Mouse (Mus musculus) intestine, embryonic 15.5 days (tissue): ENCODE results near the gene Pde1c. TPM values are rescaled to one million over a fixed set of nuclear protein-coding genes. Genes with fewer than 3 reads are reported as not detected.

Experiments used
- ATAC-seq: fragments of 200-750 bp; cut with Nextera tagmentation; 2 replicates; pipeline ENCODE4 v1.8.0; 2017; ENCODE audit warnings: moderate TSS enrichment, moderate library complexity
- H3K27ac ChIP-seq: fragments of 300-500 bp; sonication (generic); 2 replicates; pipeline ENCODE4 v1.5.1; 2015; ENCODE audit warnings: mild to moderate bottlenecking, inconsistent platforms
- H3K27me3 ChIP-seq: fragments of 300-500 bp; sonication (generic); replicated peaks from 2 replicates; pipeline ENCODE4 v1.6.1; 2015; ENCODE audit warnings: inconsistent platforms
- H3K36me3 ChIP-seq: fragments of 300-500 bp; sonication (generic); 2 replicates; pipeline ENCODE4 v1.6.1; 2015; ENCODE audit warnings: inconsistent platforms
- H3K4me1 ChIP-seq: fragments of 300-500 bp; sonication (generic); replicated peaks from 2 replicates; pipeline ENCODE4 v1.6.1; 2015; ENCODE audit warnings: inconsistent platforms
- H3K4me2 ChIP-seq: fragments of 300-500 bp; sonication (generic); replicated peaks from 2 replicates; pipeline ENCODE4 v1.6.1; 2015; ENCODE audit warnings: mild to moderate bottlenecking, inconsistent platforms
- H3K4me3 ChIP-seq: fragments of 300-500 bp; sonication (generic); replicated peaks from 2 replicates; pipeline ENCODE4 v1.5.1; 2015; ENCODE audit warnings: inconsistent platforms
- H3K9ac ChIP-seq: fragments of 300-500 bp; sonication (generic); 2 replicates; pipeline ENCODE4 v1.6.1; 2015; ENCODE audit warnings: inconsistent platforms
- H3K9me3 ChIP-seq: fragments of 300-500 bp; sonication (generic); 2 replicates; pipeline ENCODE4 v1.6.1; 2016; ENCODE audit warnings: inconsistent platforms
- WGBS: fragments of 180-500 bp; shearing (Covaris S2); methylation state at CpG from one replicate; pipeline ENCODE4 v1.1.7; 2015; 5-methylcytosine and 5-hydroxymethylcytosine counted together
- polyA plus RNA-seq: library from polyadenylated mRNA; unstranded; fragments of >200 nt; fragmentation: Nextera tagmentation; extraction: Ambion mirVana; gene quantifications from 2 replicates; pipeline ENCODE4 v1.2.1, GENCODE M21; 2015

The Pde1c gene
- polyA plus RNA-seq, 1 experiment from 2014 or later = 1.9 TPM

GRCm38 (mm10) chr6:56156836-56157235 lies 412.1 kb downstream of the Pde1c start:
- Histone ChIP-seq H3K9ac (no peak overlapping the region), H3K36me3 (no peaks in the 10 kb centered on the region), H3K27me3 (no peaks in the 10 kb centered on the region), H3K4me3 (no peak overlapping the region), H3K27ac (no peak overlapping the region), H3K4me2 (no peak overlapping the region), H3K9me3 (no peaks in the 10 kb centered on the region), H3K4me1 (no peaks in the 10 kb centered on the region)
- ATAC-seq = no peak
- 91% methylated on average over 3 of the region's 3 CpGs for WGBS

- H3K4me3 ChIP-seq = no peak overlapping the region
- no peaks in the 10 kb centered on the region for H3K36me3 ChIP-seq
- no peak for ATAC-seq
- H3K27ac ChIP-seq = no peak overlapping the region
- no peak overlapping the region for H3K9ac ChIP-seq
- H3K4me2 ChIP-seq = no peak overlapping the region
- 49% methylated on average over 3 of the region's 3 CpGs for WGBS
- no peaks in the 10 kb centered on the region for H3K27me3 ChIP-seq
- no peaks in the 10 kb centered on the region for H3K4me1 ChIP-seq
- H3K9me3 ChIP-seq = no peaks in the 10 kb centered on the region
Observed at GRCm38 (mm10) chr6:56130493-56131159, 438.3 kb downstream of the Pde1c start.

- H3K36me3 ChIP-seq = no peaks in the 10 kb centered on the region
Observed at GRCm38 (mm10) chr6:56099520-56100101, 469.3 kb downstream of the Pde1c start.

GRCm38 (mm10) chr6:56098427-56098826 lies 470.5 kb downstream of the Pde1c start:
- WGBS = 58% methylated on average over 5 of the region's 5 CpGs

More at GRCm38 (mm10) chr6:56099520-56100101, 469.3 kb downstream of the Pde1c start:
- Histone ChIP-seq H3K9ac (no peak overlapping the region), H3K4me1 (no peaks in the 10 kb centered on the region), H3K4me2 (no peak overlapping the region), H3K27me3 (no peaks in the 10 kb centered on the region), H3K27ac (no peak overlapping the region), H3K9me3 (no peaks in the 10 kb centered on the region), H3K4me3 (no peak overlapping the region)
- 48% methylated on average over 2 of the region's 2 CpGs for WGBS
- ATAC-seq = no peak

GRCm38 (mm10) chr6:56076378-56076805 lies 492.5 kb downstream of the Pde1c start:
- Histone ChIP-seq H3K4me3 (no peak overlapping the region), H3K4me2 (no peak overlapping the region), H3K9me3 (no peaks in the 10 kb centered on the region), H3K9ac (no peak overlapping the region), H3K36me3 (no peaks in the 10 kb centered on the region), H3K27me3 (no peaks in the 10 kb centered on the region), H3K4me1 (no peaks in the 10 kb centered on the region), H3K27ac (no peak overlapping the region)
- 59% methylated on average over 4 of the region's 4 CpGs for WGBS
- ATAC-seq = no peak

More at GRCm38 (mm10) chr6:56098427-56098826, 470.5 kb downstream of the Pde1c start:
- Histone ChIP-seq H3K36me3 (no peaks in the 10 kb centered on the region), H3K9me3 (no peaks in the 10 kb centered on the region), H3K9ac (no peak overlapping the region), H3K4me2 (no peak overlapping the region), H3K27ac (no peak overlapping the region), H3K4me1 (no peaks in the 10 kb centered on the region), H3K27me3 (no peaks in the 10 kb centered on the region), H3K4me3 (no peak overlapping the region)
- ATAC-seq = no peak

- H3K4me1 ChIP-seq = no peaks in the 10 kb centered on the region
- no peaks in the 10 kb centered on the region for H3K27me3 ChIP-seq
- ATAC-seq = no peak
- no peak overlapping the region for H3K4me3 ChIP-seq
- no peaks in the 10 kb centered on the region for H3K36me3 ChIP-seq
- no peak overlapping the region for H3K9ac ChIP-seq
- no peak overlapping the region for H3K27ac ChIP-seq
- no peaks in the 10 kb centered on the region for H3K9me3 ChIP-seq
- H3K4me2 ChIP-seq = no peak overlapping the region
Observed at GRCm38 (mm10) chr6:56068516-56068915, 500.4 kb downstream of the Pde1c start.

GRCm38 (mm10) chr6:56066632-56067282 lies 502.1 kb downstream of the Pde1c start:
- ATAC-seq = 0 out of 2 replicates have a peak, but pooled peaks have one; percentile 45
- no peak overlapping the region for H3K4me3 ChIP-seq
- 34% methylated on average over 5 of the region's 5 CpGs for WGBS

GRCm38 (mm10) chr6:56063736-56064135 lies 505.2 kb downstream of the Pde1c start:
- H3K27ac ChIP-seq = no peak overlapping the region
- H3K9ac ChIP-seq = no peak overlapping the region
- H3K4me1 ChIP-seq = no peaks in the 10 kb centered on the region
- no peak overlapping the region for H3K4me3 ChIP-seq
- no peaks in the 10 kb centered on the region for H3K9me3 ChIP-seq
- no peaks in the 10 kb centered on the region for H3K36me3 ChIP-seq
- no peak overlapping the region for H3K4me2 ChIP-seq
- no peak for ATAC-seq
- H3K27me3 ChIP-seq = no peaks in the 10 kb centered on the region

More at GRCm38 (mm10) chr6:56066632-56067282, 502.1 kb downstream of the Pde1c start:
- Histone ChIP-seq H3K36me3 (no peaks in the 10 kb centered on the region), H3K4me1 (no peaks in the 10 kb centered on the region), H3K4me2 (no peak overlapping the region), H3K27ac (no peak overlapping the region), H3K9ac (no peak overlapping the region), H3K9me3 (no peaks in the 10 kb centered on the region), H3K27me3 (no peaks in the 10 kb centered on the region)

GRCm38 (mm10) chr6:56049104-56049503 lies 519.8 kb downstream of the Pde1c start:
- WGBS = 35% methylated on average over 4 of the region's 4 CpGs
- no peaks in the 10 kb centered on the region for H3K9me3 ChIP-seq
- no peak overlapping the region for H3K9ac ChIP-seq
- H3K4me2 ChIP-seq = no peak overlapping the region
- H3K27me3 ChIP-seq = no peaks in the 10 kb centered on the region
- H3K4me3 ChIP-seq = no peak overlapping the region
- no peaks in the 10 kb centered on the region for H3K36me3 ChIP-seq
- H3K27ac ChIP-seq = no peak overlapping the region
- no peaks in the 10 kb centered on the region for H3K4me1 ChIP-seq
- ATAC-seq = no peak

GRCm38 (mm10) chr6:56048580-56048979 lies 520.3 kb downstream of the Pde1c start:
- H3K9ac ChIP-seq = no peak overlapping the region
- H3K27me3 ChIP-seq = no peaks in the 10 kb centered on the region
- ATAC-seq = no peak

GRCm38 (mm10) chr6:56044716-56045115 lies 524.2 kb downstream of the Pde1c start:
- H3K27me3 ChIP-seq = no peaks in the 10 kb centered on the region
- no peak overlapping the region for H3K4me2 ChIP-seq
- no peaks in the 10 kb centered on the region for H3K36me3 ChIP-seq
- 79% methylated on average over 1 of the region's 1 CpGs for WGBS
- no peaks in the 10 kb centered on the region for H3K4me1 ChIP-seq
- H3K9ac ChIP-seq = no peak overlapping the region
- ATAC-seq = no peak
- no peaks in the 10 kb centered on the region for H3K9me3 ChIP-seq
- H3K4me3 ChIP-seq = no peak overlapping the region
- H3K27ac ChIP-seq = no peak overlapping the region

More at GRCm38 (mm10) chr6:56048580-56048979, 520.3 kb downstream of the Pde1c start:
- 74% methylated on average over 3 of the region's 3 CpGs for WGBS
- Histone ChIP-seq H3K4me3 (no peak overlapping the region), H3K9me3 (no peaks in the 10 kb centered on the region), H3K4me1 (no peaks in the 10 kb centered on the region), H3K4me2 (no peak overlapping the region), H3K27ac (no peak overlapping the region), H3K36me3 (no peaks in the 10 kb centered on the region)

GRCm38 (mm10) chr6:56044270-56044669 lies 524.6 kb downstream of the Pde1c start:
- Histone ChIP-seq H3K36me3 (no peaks in the 10 kb centered on the region), H3K27me3 (no peaks in the 10 kb centered on the region), H3K4me3 (no peak overlapping the region), H3K27ac (no peak overlapping the region), H3K9me3 (no peaks in the 10 kb centered on the region), H3K4me1 (no peaks in the 10 kb centered on the region), H3K9ac (no peak overlapping the region), H3K4me2 (no peak overlapping the region)
- 40% methylated on average over 5 of the region's 5 CpGs for WGBS
- ATAC-seq = no peak
